Mouse (Mus musculus): Measurements from ENCODE around the gene Alcam. TPM values are rescaled to one million over a fixed set of nuclear protein-coding genes. Genes with fewer than 3 reads are reported as not detected.

The Alcam gene
- polyA plus RNA-seq, 1 experiment from 2014 or later = 16.8 TPM

DNA sequence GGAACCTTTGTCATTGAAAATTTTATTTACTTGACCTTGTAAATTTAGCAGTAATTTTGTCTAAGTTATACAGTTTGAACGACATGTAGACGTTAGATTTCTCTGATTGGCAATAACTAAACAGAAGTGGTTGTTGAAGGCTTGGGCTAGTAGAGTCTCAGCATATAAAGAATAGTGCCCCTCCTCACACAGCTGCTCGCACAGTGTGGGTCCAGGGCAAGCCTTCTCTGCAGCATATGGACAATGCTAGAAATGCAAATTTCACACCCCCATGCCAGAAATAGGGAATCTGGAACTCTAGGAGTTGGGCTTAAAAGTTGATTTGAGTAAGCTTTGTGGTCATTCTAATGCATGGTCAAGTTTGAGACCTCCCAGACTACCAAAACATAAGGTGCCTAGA is 23.8 kb downstream of the Alcam start:
- Histone ChIP-seq H3K4me1 (ENCODE audit: control insufficient read depth, insufficient read depth, low read length) (no peaks in the 10 kb centered on the region), H3K9ac (ENCODE audit: low read depth, low read length) (no peak overlapping the region), H3K27me3 (replicated peaks; ENCODE audit: control insufficient read depth, insufficient read depth, low read length) (no peaks in the 10 kb centered on the region), H3K4me2 (ENCODE audit: low read depth, low read length) (no peak overlapping the region), H3K9me3 (ENCODE audit: control insufficient read depth, low read length) (no peaks in the 10 kb centered on the region), H3K27ac (ENCODE audit: low read length) (no peak overlapping the region), H3K4me3 (ENCODE audit: low read length) (no peak overlapping the region), H3K36me3 (ENCODE audit: control insufficient read depth, insufficient read depth, low read length) (no peaks in the 10 kb centered on the region)
- no peak for ATAC-seq
- WGBS = 52% methylated on average over 3 of the region's 3 CpGs

DNA sequence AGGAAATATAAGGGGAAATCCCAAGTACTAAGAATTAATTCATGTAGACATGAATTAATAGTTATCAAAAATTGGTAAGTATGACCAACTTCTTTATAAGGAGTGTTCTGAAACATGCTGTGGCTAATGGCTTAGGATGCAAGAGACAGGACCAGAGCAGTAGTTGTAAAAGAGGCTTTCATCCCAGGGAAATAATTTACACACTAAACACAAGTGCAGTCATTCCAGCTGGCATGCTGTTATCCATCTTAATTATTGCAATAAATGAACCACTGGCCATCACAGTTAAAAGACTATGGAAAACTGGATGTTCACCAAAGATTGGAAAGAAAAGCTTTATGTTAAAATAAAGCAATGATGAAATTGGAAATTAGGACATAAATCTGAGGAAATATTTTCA is 24.2 kb downstream of the Alcam start:
- no peaks in the 10 kb centered on the region for H3K27me3 ChIP-seq (replicated peaks; ENCODE audit: control insufficient read depth, insufficient read depth, low read length)
- no peak for ATAC-seq
- H3K4me3 ChIP-seq (ENCODE audit: low read length) = no peak overlapping the region
- H3K27ac ChIP-seq (ENCODE audit: low read length) = no peak overlapping the region
- no peaks in the 10 kb centered on the region for H3K36me3 ChIP-seq (ENCODE audit: control insufficient read depth, insufficient read depth, low read length)
- no peaks in the 10 kb centered on the region for H3K4me1 ChIP-seq (ENCODE audit: control insufficient read depth, insufficient read depth, low read length)
- no peak overlapping the region for H3K9ac ChIP-seq (ENCODE audit: low read depth, low read length)
- no peaks in the 10 kb centered on the region for H3K9me3 ChIP-seq (ENCODE audit: control insufficient read depth, low read length)
- H3K4me2 ChIP-seq (ENCODE audit: low read depth, low read length) = no peak overlapping the region

DNA sequence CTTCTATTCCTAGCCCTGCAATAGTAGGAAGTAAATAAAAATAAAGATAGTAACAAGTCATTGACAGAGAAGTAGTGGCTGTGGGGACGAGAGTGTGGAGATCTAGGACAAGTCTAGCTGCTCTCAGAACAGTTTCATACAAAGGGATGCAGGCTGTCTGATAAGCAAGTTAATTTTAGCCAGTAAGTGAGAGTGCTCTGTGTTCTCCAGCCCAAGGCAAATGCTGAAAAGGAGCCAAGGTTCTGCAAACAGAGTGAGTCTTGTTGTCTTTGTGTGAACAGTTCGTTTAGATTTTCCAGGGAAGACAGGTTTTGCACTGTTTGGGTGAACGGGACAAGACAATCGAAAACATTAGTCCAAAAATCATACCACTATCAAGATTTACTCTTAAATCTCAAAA is 25.4 kb downstream of the Alcam start:
- WGBS = 50% methylated on average over 4 of the region's 4 CpGs
- Histone ChIP-seq H3K4me3 (ENCODE audit: low read length) (no peak overlapping the region), H3K4me1 (ENCODE audit: control insufficient read depth, insufficient read depth, low read length) (no peaks in the 10 kb centered on the region), H3K36me3 (ENCODE audit: control insufficient read depth, insufficient read depth, low read length) (no peaks in the 10 kb centered on the region), H3K4me2 (ENCODE audit: low read depth, low read length) (no peak overlapping the region), H3K9me3 (ENCODE audit: control insufficient read depth, low read length) (no peaks in the 10 kb centered on the region), H3K27me3 (replicated peaks; ENCODE audit: control insufficient read depth, insufficient read depth, low read length) (no peaks in the 10 kb centered on the region), H3K9ac (ENCODE audit: low read depth, low read length) (no peak overlapping the region), H3K27ac (ENCODE audit: low read length) (no peak overlapping the region)
- ATAC-seq = no peak

GRCm38 (mm10) chr16:52418568-52419158 is 35.2 kb downstream of the Alcam start:
- H3K27me3 ChIP-seq (replicated peaks; ENCODE audit: control insufficient read depth, insufficient read depth, low read length) = no peaks in the 10 kb centered on the region
- H3K36me3 ChIP-seq (ENCODE audit: control insufficient read depth, insufficient read depth, low read length) = no peaks in the 10 kb centered on the region
- 67% methylated on average over 5 of the region's 5 CpGs for WGBS
- no peaks in the 10 kb centered on the region for H3K9me3 ChIP-seq (ENCODE audit: control insufficient read depth, low read length)
- H3K9ac ChIP-seq (ENCODE audit: low read depth, low read length) = no peak overlapping the region
- no peaks in the 10 kb centered on the region for H3K4me1 ChIP-seq (ENCODE audit: control insufficient read depth, insufficient read depth, low read length)
- ATAC-seq = no peak
- no peak overlapping the region for H3K4me2 ChIP-seq (ENCODE audit: low read depth, low read length)
- no peak overlapping the region for H3K4me3 ChIP-seq (ENCODE audit: low read length)
- no peak overlapping the region for H3K27ac ChIP-seq (ENCODE audit: low read length)

DNA sequence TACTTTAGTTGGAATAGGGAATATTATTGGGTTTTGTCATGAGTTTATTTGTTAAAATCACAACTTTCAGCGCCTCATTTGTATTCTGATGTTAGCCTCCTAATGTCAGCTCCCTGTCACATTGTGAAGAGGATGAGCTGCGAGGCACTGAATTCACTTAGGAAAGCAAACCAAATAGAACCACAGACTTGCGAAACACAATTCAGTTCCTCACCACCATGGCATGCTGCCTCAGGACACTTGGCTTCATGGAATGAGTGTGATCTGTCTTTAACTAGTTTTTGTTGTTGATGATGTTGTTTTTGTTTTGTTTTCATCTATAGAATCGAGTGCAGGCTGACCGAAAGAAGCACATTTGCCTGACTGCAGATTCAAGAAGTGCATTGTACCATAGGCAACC is 35.9 kb downstream of the Alcam start:
- Histone ChIP-seq H3K36me3 (ENCODE audit: control insufficient read depth, insufficient read depth, low read length) (no peaks in the 10 kb centered on the region), H3K4me3 (ENCODE audit: low read length) (no peak overlapping the region), H3K9me3 (ENCODE audit: control insufficient read depth, low read length) (no peaks in the 10 kb centered on the region), H3K4me2 (ENCODE audit: low read depth, low read length) (no peak overlapping the region), H3K27me3 (replicated peaks; ENCODE audit: control insufficient read depth, insufficient read depth, low read length) (no peaks in the 10 kb centered on the region), H3K27ac (ENCODE audit: low read length) (no peak overlapping the region), H3K9ac (ENCODE audit: low read depth, low read length) (no peak overlapping the region), H3K4me1 (ENCODE audit: control insufficient read depth, insufficient read depth, low read length) (no peaks in the 10 kb centered on the region)
- no peak for ATAC-seq
- WGBS = 83% methylated on average over 5 of the region's 5 CpGs

DNA sequence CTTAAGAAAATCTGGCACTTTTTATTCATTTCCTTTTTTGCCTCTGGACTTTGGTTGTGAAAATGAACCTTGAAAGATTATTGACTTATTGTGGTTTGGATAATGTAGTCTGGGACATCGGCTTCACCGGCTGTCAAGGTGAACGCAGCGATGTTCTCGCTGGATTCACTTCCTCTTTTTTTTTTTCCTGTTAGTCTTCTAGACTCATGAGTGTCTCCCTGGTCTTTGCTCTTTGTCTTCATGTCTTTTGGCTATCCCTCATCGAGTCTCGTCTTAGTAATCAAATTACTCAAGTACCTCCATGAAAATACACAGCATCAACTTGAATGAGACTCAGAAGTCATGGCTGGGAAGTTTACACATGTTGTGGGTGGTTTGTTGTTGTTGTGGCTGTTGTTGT is 36.7 kb downstream of the Alcam start:
- 90% methylated on average over 7 of the region's 7 CpGs for WGBS
- Histone ChIP-seq H3K9ac (ENCODE audit: low read depth, low read length) (no peak overlapping the region), H3K4me2 (ENCODE audit: low read depth, low read length) (no peak overlapping the region), H3K4me3 (ENCODE audit: low read length) (no peak overlapping the region), H3K4me1 (ENCODE audit: control insufficient read depth, insufficient read depth, low read length) (no peaks in the 10 kb centered on the region), H3K27me3 (replicated peaks; ENCODE audit: control insufficient read depth, insufficient read depth, low read length) (no peaks in the 10 kb centered on the region), H3K27ac (ENCODE audit: low read length) (no peak overlapping the region), H3K36me3 (ENCODE audit: control insufficient read depth, insufficient read depth, low read length) (no peaks in the 10 kb centered on the region), H3K9me3 (ENCODE audit: control insufficient read depth, low read length) (no peaks in the 10 kb centered on the region)
- no peak for ATAC-seq

DNA sequence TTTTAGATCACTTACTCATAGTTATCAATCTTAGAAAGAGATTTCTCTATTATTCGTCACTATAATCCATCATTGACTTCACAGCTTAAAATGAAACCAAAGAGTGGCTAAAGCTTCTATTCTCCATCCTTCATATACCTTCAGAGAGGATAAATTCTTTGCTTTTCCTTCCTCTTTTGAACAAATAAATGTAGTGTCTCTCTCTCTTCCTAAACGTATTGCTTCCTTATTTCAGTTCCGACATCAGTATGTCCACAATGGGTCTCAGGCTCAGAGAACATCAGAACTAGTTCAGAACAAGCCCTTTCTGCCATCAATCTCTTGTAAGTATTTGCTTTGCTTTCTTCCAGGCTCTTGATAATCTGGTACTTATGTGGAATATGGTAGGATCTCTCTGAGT is 40.2 kb downstream of the Alcam start:
- H3K9me3 ChIP-seq (ENCODE audit: control insufficient read depth, low read length) = no peaks in the 10 kb centered on the region
- H3K27ac ChIP-seq (ENCODE audit: low read length) = no peak overlapping the region
- H3K27me3 ChIP-seq (replicated peaks; ENCODE audit: control insufficient read depth, insufficient read depth, low read length) = no peaks in the 10 kb centered on the region
- no peak for ATAC-seq
- 89% methylated on average over 3 of the region's 3 CpGs for WGBS
- no peak overlapping the region for H3K4me2 ChIP-seq (ENCODE audit: low read depth, low read length)
- H3K4me3 ChIP-seq (ENCODE audit: low read length) = no peak overlapping the region
- H3K4me1 ChIP-seq (ENCODE audit: control insufficient read depth, insufficient read depth, low read length) = no peaks in the 10 kb centered on the region
- H3K36me3 ChIP-seq (ENCODE audit: control insufficient read depth, insufficient read depth, low read length) = no peaks in the 10 kb centered on the region
- no peak overlapping the region for H3K9ac ChIP-seq (ENCODE audit: low read depth, low read length)

- Histone ChIP-seq H3K9me3 (ENCODE audit: control insufficient read depth, low read length) (no peaks in the 10 kb centered on the region), H3K4me2 (ENCODE audit: low read depth, low read length) (no peak overlapping the region), H3K9ac (ENCODE audit: low read depth, low read length) (no peak overlapping the region), H3K4me3 (ENCODE audit: low read length) (no peak overlapping the region), H3K27ac (ENCODE audit: low read length) (no peak overlapping the region), H3K4me1 (ENCODE audit: control insufficient read depth, insufficient read depth, low read length) (no peaks in the 10 kb centered on the region), H3K36me3 (ENCODE audit: control insufficient read depth, insufficient read depth, low read length) (no peaks in the 10 kb centered on the region), H3K27me3 (replicated peaks; ENCODE audit: control insufficient read depth, insufficient read depth, low read length) (no peaks in the 10 kb centered on the region)
- no peak for ATAC-seq
- WGBS = 90% methylated on average over 3 of the region's 3 CpGs
These were observed 47.8 kb downstream of the Alcam start for GRCm38 (mm10) chr16:52406072-52406471.

DNA sequence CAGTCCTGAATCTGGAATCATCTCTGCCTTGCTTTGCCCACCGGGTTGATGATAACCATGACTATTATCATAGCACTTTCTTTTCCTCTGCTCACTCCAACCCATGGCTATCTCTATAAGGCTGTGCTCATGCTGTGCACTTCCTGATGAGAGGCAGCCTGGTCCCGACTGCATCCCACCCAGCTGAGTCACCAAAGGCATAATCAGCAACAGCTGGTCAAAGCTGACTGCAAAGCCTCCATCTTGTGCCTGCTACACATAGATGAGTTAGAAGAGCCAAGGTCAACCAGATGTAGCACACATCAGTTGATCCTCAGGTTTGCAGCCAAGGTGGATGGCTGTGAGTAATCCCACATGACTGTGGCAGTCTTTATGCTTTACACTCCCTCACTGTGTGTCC is 48.6 kb downstream of the Alcam start:
- Histone ChIP-seq H3K27ac (ENCODE audit: low read length) (no peak overlapping the region), H3K4me3 (ENCODE audit: low read length) (no peak overlapping the region), H3K4me1 (ENCODE audit: control insufficient read depth, insufficient read depth, low read length) (no peaks in the 10 kb centered on the region), H3K4me2 (ENCODE audit: low read depth, low read length) (no peak overlapping the region), H3K36me3 (ENCODE audit: control insufficient read depth, insufficient read depth, low read length) (no peaks in the 10 kb centered on the region), H3K9ac (ENCODE audit: low read depth, low read length) (no peak overlapping the region), H3K9me3 (ENCODE audit: control insufficient read depth, low read length) (no peaks in the 10 kb centered on the region), H3K27me3 (replicated peaks; ENCODE audit: control insufficient read depth, insufficient read depth, low read length) (no peaks in the 10 kb centered on the region)
- 76% methylated on average over 2 of the region's 2 CpGs for WGBS
- ATAC-seq = no peak

GRCm38 (mm10) chr16:52399112-52399511 is 54.8 kb downstream of the Alcam start:
- Histone ChIP-seq H3K36me3 (ENCODE audit: control insufficient read depth, insufficient read depth, low read length) (no peaks in the 10 kb centered on the region), H3K4me2 (ENCODE audit: low read depth, low read length) (no peak overlapping the region), H3K27me3 (replicated peaks; ENCODE audit: control insufficient read depth, insufficient read depth, low read length) (no peaks in the 10 kb centered on the region), H3K9ac (ENCODE audit: low read depth, low read length) (no peak overlapping the region), H3K4me1 (ENCODE audit: control insufficient read depth, insufficient read depth, low read length) (no peaks in the 10 kb centered on the region), H3K27ac (ENCODE audit: low read length) (no peak overlapping the region), H3K4me3 (ENCODE audit: low read length) (no peak overlapping the region), H3K9me3 (ENCODE audit: control insufficient read depth, low read length) (no peaks in the 10 kb centered on the region)
- ATAC-seq = no peak
- WGBS = 83% methylated on average over 3 of the region's 3 CpGs

Measured in intestine, embryonic 16.5 days (tissue).